Mouse (Mus musculus) midbrain, embryonic 12.5 days (tissue): ENCODE data around the gene Ddx39. TPM values are rescaled to one million over a fixed set of nuclear protein-coding genes. Genes with fewer than 3 reads are reported as not detected.

Experiments used
- ATAC-seq: fragments of 200-750 bp; cut with Nextera tagmentation; 2 replicates; pipeline ENCODE4 v1.8.0; 2017; ENCODE audit warnings: low read depth, moderate TSS enrichment, moderate library complexity; ENCODE audit not compliant: low FRiP score
- H3K27ac ChIP-seq: fragments of 300-500 bp; sonication (generic); replicated peaks from 2 replicates; pipeline ENCODE4 v1.5.1; 2016; ENCODE audit warnings: mild to moderate bottlenecking
- H3K27me3 ChIP-seq: fragments of 300-500 bp; sonication (generic); 2 replicates; pipeline ENCODE4 v1.6.1; 2016; ENCODE audit warnings: mild to moderate bottlenecking
- H3K36me3 ChIP-seq: fragments of 300-500 bp; sonication (generic); 2 replicates; pipeline ENCODE4 v1.6.1; 2016
- H3K4me1 ChIP-seq: fragments of 300-500 bp; sonication (generic); 2 replicates; pipeline ENCODE4 v1.6.1; 2016
- H3K4me2 ChIP-seq: fragments of 300-500 bp; sonication (generic); replicated peaks from 2 replicates; pipeline ENCODE4 v1.6.1; 2016; ENCODE audit warnings: mild to moderate bottlenecking, moderate library complexity
- H3K4me3 ChIP-seq: fragments of 300-500 bp; sonication (generic); 2 replicates; pipeline ENCODE4 v1.5.1; 2016; ENCODE audit warnings: mild to moderate bottlenecking
- H3K9ac ChIP-seq: fragments of 300-500 bp; sonication (generic); replicated peaks from 2 replicates; pipeline ENCODE4 v1.6.1; 2016; ENCODE audit warnings: mild to moderate bottlenecking, moderate library complexity
- H3K9me3 ChIP-seq: fragments of 300-500 bp; sonication (generic); 2 replicates; pipeline ENCODE4 v1.6.1; 2016; ENCODE audit warnings: mild to moderate bottlenecking
- WGBS: fragments of 180-500 bp; shearing (Covaris S2); methylation state at CpG from one replicate; pipeline ENCODE4 v1.1.7; 2016; 5-methylcytosine and 5-hydroxymethylcytosine counted together
- polyA plus RNA-seq: library from polyadenylated mRNA; unstranded; fragments of >200 nt; fragmentation: Nextera tagmentation; extraction: Ambion mirVana; gene quantifications from 2 replicates; pipeline ENCODE4 v1.2.1, GENCODE M21; 2016

Ddx39 gene
- polyA plus RNA-seq, 1 experiment from 2014 or later = 184 TPM

GRCm38 (mm10) chr8:83684517-83684916 lies 30.5 kb upstream of the Ddx39 start:
- H3K9me3 ChIP-seq = no peaks in the 10 kb centered on the region
- 95% methylated on average over 9 of the region's 9 CpGs for WGBS
- no peak overlapping the region for H3K4me3 ChIP-seq
- no peak for ATAC-seq
- H3K4me1 ChIP-seq = no peaks in the 10 kb centered on the region
- H3K36me3 ChIP-seq = peaks cover 63% of the 10 kb centered on the region
- H3K27ac ChIP-seq = no peak overlapping the region
- H3K9ac ChIP-seq = no peak overlapping the region
- no peak overlapping the region for H3K4me2 ChIP-seq
- H3K27me3 ChIP-seq = no peaks in the 10 kb centered on the region

GRCm38 (mm10) chr8:83689264-83689663 lies 25.7 kb upstream of the Ddx39 start:
- Histone ChIP-seq H3K4me2 (no peak overlapping the region), H3K9ac (no peak overlapping the region), H3K9me3 (no peaks in the 10 kb centered on the region), H3K27ac (no peak overlapping the region), H3K36me3 (peaks cover 56% of the 10 kb centered on the region), H3K27me3 (no peaks in the 10 kb centered on the region), H3K4me1 (no peaks in the 10 kb centered on the region), H3K4me3 (no peak overlapping the region)
- WGBS = 91% methylated on average over 6 of the region's 6 CpGs
- ATAC-seq = no peak

- Histone ChIP-seq H3K9me3 (no peaks in the 10 kb centered on the region), H3K27ac (no peak overlapping the region), H3K4me2 (no peak overlapping the region), H3K9ac (no peak overlapping the region), H3K4me3 (no peak overlapping the region), H3K4me1 (peaks cover 15% of the 10 kb centered on the region), H3K36me3 (peaks cover 35% of the 10 kb centered on the region), H3K27me3 (no peaks in the 10 kb centered on the region)
- WGBS = 80% methylated on average over 10 of the region's 10 CpGs
- ATAC-seq = no peak
Observed at GRCm38 (mm10) chr8:83693609-83694236, 21.3 kb upstream of the Ddx39 start.

- Histone ChIP-seq H3K4me1 (peaks cover 19% of the 10 kb centered on the region), H3K9me3 (no peaks in the 10 kb centered on the region), H3K27ac (no peak overlapping the region), H3K27me3 (no peaks in the 10 kb centered on the region), H3K36me3 (peaks cover 30% of the 10 kb centered on the region), H3K4me2 (no peak overlapping the region), H3K9ac (no peak overlapping the region), H3K4me3 (no peak overlapping the region)
- no peak for ATAC-seq
- WGBS = 88% methylated on average over 11 of the region's 11 CpGs
Observed at GRCm38 (mm10) chr8:83694369-83695160, 20.4 kb upstream of the Ddx39 start.

- Histone ChIP-seq H3K9me3 (no peaks in the 10 kb centered on the region), H3K9ac (no peak overlapping the region), H3K27ac (no peak overlapping the region), H3K27me3 (no peaks in the 10 kb centered on the region), H3K4me2 (no peak overlapping the region), H3K4me3 (no peak overlapping the region), H3K4me1 (peaks cover 23% of the 10 kb centered on the region), H3K36me3 (peaks cover 23% of the 10 kb centered on the region)
- no peak for ATAC-seq
- 94% methylated on average over 9 of the region's 17 CpGs for whole genome bisulfite sequencing
Observed at GRCm38 (mm10) chr8:83695351-83696106, 19.4 kb upstream of the Ddx39 start.

- Histone ChIP-seq H3K4me2 (peak overlapping the region; percentile 96), H3K27ac (0 out of 2 replicates have a peak overlapping the region, but pooled peaks have one; percentile 25), H3K27me3 (no peaks in the 10 kb centered on the region; the same call in 1 of the 2 replicates), H3K9me3 (no peaks in the 10 kb centered on the region), H3K36me3 (peaks cover 2% of the 10 kb centered on the region; the same call in 1 of the 2 replicates), H3K9ac (peak overlapping the region; percentile 96), H3K4me1 (peaks cover 23% of the 10 kb centered on the region), H3K4me3 (peak overlapping the region; percentile 87)
- no peak for ATAC-seq
- 68% methylated on average over 19 of the region's 19 CpGs for WGBS
Observed at GRCm38 (mm10) chr8:83697374-83698220, 17.4 kb upstream of the Ddx39 start.

- Histone ChIP-seq H3K27ac (peak overlapping the region; percentile 71; the same call in 1 of the 2 replicates), H3K4me1 (peaks cover 23% of the 10 kb centered on the region), H3K4me2 (peak overlapping the region; percentile 96), H3K9me3 (no peaks in the 10 kb centered on the region), H3K36me3 (no peaks in the 10 kb centered on the region), H3K4me3 (peak overlapping the region; percentile 87), H3K27me3 (peaks cover 3% of the 10 kb centered on the region; the same call in 1 of the 2 replicates), H3K9ac (peak overlapping the region; percentile 96)
- peak; percentile 2; the same call in 1 of the 2 replicates for ATAC-seq
- 4% methylated on average over 15 of the region's 15 CpGs for WGBS
Observed at GRCm38 (mm10) chr8:83698291-83698660, 16.7 kb upstream of the Ddx39 start.

- peak; percentile 93 for ATAC-seq
- Histone ChIP-seq H3K36me3 (no peaks in the 10 kb centered on the region), H3K4me3 (peak within 1 kb of the TSS; percentile 87), H3K27me3 (peaks cover 6% of the 10 kb centered on the region; the same call in 1 of the 2 replicates), H3K9me3 (no peaks in the 10 kb centered on the region), H3K4me1 (peaks cover 23% of the 10 kb centered on the region), H3K27ac (peak within 1 kb of the TSS; percentile 71), H3K4me2 (peak within 1 kb of the TSS; percentile 96), H3K9ac (peak within 1 kb of the TSS; percentile 96)
- WGBS = under 1% methylated on average over 64 of the region's 85 CpGs
Observed at GRCm38 (mm10) chr8:83698661-83699453, 16.1 kb upstream of the Ddx39 start, which contains the start of gene Pkn1. Gene Pkn1 (minus strand): TSS chr8:83699179.

- Histone ChIP-seq H3K4me2 (peak overlapping the region; percentile 96), H3K27ac (peak overlapping the region; percentile 71; the same call in 1 of the 2 replicates), H3K36me3 (no peaks in the 10 kb centered on the region)
Observed at GRCm38 (mm10) chr8:83699566-83699965, 15.4 kb upstream of the Ddx39 start.

GRCm38 (mm10) chr8:83700423-83701085 lies 14.4 kb upstream of the Ddx39 start:
- no peak overlapping the region for H3K4me2 ChIP-seq
- peaks cover 6% of the 10 kb centered on the region; the same call in 1 of the 2 replicates for H3K27me3 ChIP-seq
- no peaks in the 10 kb centered on the region for H3K9me3 ChIP-seq
- no peak for ATAC-seq
- H3K4me3 ChIP-seq = no peak overlapping the region
- no peak overlapping the region for H3K9ac ChIP-seq
- WGBS = 85% methylated on average over 9 of the region's 9 CpGs
- peaks cover 23% of the 10 kb centered on the region for H3K4me1 ChIP-seq
- no peak overlapping the region for H3K27ac ChIP-seq
- no peaks in the 10 kb centered on the region for H3K36me3 ChIP-seq

More at GRCm38 (mm10) chr8:83699566-83699965, 15.4 kb upstream of the Ddx39 start:
- WGBS = 58% methylated on average over 9 of the region's 9 CpGs
- Histone ChIP-seq H3K9ac (peak overlapping the region; percentile 96), H3K9me3 (no peaks in the 10 kb centered on the region), H3K4me3 (peak overlapping the region; percentile 87), H3K27me3 (peaks cover 6% of the 10 kb centered on the region; the same call in 1 of the 2 replicates), H3K4me1 (peaks cover 23% of the 10 kb centered on the region)
- ATAC-seq = no peak
